Mouse (Mus musculus) heart, adult 2 months (tissue): ENCODE results near the gene Snx21.

Experiments used
- CTCF ChIP-seq: fragments of 200-600 bp; IDR thresholded peaks from 2 replicates; pipeline ENCODE4 v1.8.1; 2022; ENCODE audit warnings: antibody characterized with exemption, mild to moderate bottlenecking, moderate library complexity
- EP300 ChIP-seq: fragments of 200-500 bp; IDR thresholded peaks from 2 replicates; pipeline ENCODE4 v1.6.1; 2011; ENCODE audit warnings: low read depth, low read length, control low read depth; ENCODE audit not compliant: insufficient read depth

DNA sequence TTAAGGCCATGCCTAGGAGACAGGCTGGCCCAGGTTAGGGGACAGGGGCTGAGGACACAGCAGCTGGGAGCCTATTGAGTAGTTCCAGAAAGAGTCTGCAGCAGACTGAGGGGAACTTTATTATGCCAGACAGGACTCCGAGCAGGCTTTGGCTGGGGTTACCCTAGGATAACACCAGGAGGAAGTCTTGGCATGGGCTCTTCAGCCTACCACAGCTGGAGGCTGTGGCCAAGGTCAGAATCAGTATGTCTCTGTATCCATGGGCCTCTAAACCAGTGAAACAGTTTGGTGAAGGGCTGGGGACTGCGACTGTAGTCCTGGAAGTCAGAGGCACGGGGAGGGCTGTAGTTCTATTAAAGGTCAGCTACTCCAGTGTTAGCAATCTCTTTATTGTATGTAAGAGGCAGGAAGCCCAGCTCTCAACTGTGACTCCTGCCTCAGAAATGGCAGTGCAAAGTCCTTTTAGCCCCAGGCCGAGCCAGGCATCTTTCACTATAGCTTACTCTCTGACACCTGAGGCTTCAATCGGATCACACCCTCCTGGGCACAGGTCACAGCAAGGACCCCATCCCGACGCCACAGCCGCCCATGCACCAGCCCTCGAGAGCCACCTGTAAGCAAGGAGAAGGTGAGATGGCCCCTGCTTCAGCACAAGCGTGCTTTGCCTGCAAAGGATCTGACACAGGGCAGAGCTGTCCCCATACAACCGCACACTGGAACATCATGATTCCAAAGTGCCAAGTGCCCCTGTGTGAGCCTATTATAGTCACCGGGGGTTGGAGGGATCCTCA lies 7.0 kb downstream of the Snx21 start:
- TF ChIP-seq CTCF (no peak), EP300 (no peak)
